Mouse (Mus musculus) liver, embryonic 16.5 days (tissue): Measurements from ENCODE around the gene Wdfy1. TPM values are rescaled to one million over a fixed set of nuclear protein-coding genes. Genes with fewer than 3 reads are reported as not detected.

Source experiments
- ATAC-seq: fragments of 200-750 bp; cut with Nextera tagmentation; 2 replicates; pipeline ENCODE4 v1.8.0; 2017; ENCODE audit warnings: low read depth, mild to moderate bottlenecking, moderate number of reproducible peaks, moderate library complexity
- H3K27ac ChIP-seq: fragments of 300-500 bp; sonication (generic); 2 replicates; pipeline ENCODE4 v1.5.1; 2014; ENCODE audit warnings: mild to moderate bottlenecking, low read length
- H3K27me3 ChIP-seq: fragments of 300-500 bp; sonication (generic); 2 replicates; pipeline ENCODE4 v1.6.1; 2014; ENCODE audit warnings: low read depth, low read length, mixed read lengths; ENCODE audit not compliant: control insufficient read depth, insufficient read depth
- H3K36me3 ChIP-seq: fragments of 300-500 bp; sonication (generic); 2 replicates; pipeline ENCODE4 v1.6.1; 2014; ENCODE audit warnings: mild to moderate bottlenecking; ENCODE audit not compliant: control insufficient read depth, insufficient read depth
- H3K4me1 ChIP-seq: fragments of 300-500 bp; sonication (generic); 2 replicates; pipeline ENCODE4 v1.6.1; 2014; ENCODE audit warnings: low read depth, low read length, mixed read lengths; ENCODE audit not compliant: control insufficient read depth
- H3K4me2 ChIP-seq: fragments of 300-500 bp; sonication (generic); 2 replicates; pipeline ENCODE4 v1.6.1; 2014; ENCODE audit warnings: low read depth, low read length, mixed read lengths
- H3K4me3 ChIP-seq: fragments of 300-500 bp; sonication (generic); 2 replicates; pipeline ENCODE4 v1.5.1; 2014; ENCODE audit warnings: low read depth, mild to moderate bottlenecking, low read length
- H3K9ac ChIP-seq: fragments of 300-500 bp; sonication (generic); 2 replicates; pipeline ENCODE4 v1.6.1; 2014; ENCODE audit warnings: low read depth, low read length
- H3K9me3 ChIP-seq: fragments of 300-500 bp; sonication (generic); replicated peaks from 2 replicates; pipeline ENCODE4 v1.6.1; 2016; ENCODE audit warnings: low read length; ENCODE audit not compliant: control insufficient read depth
- WGBS: fragments of 180-500 bp; shearing (Covaris S2); extraction: QIAGEN DNeasy Blood & Tissue Kit; methylation state at CpG from one replicate; pipeline ENCODE4 v1.1.7; 2014; ENCODE audit not compliant: insufficient replicate concordance; 5-methylcytosine and 5-hydroxymethylcytosine counted together
- polyA plus RNA-seq: library from polyadenylated mRNA; unstranded; fragments of >200 nt; fragmentation: Nextera tagmentation; extraction: Ambion mirVana; gene quantifications from 2 replicates; pipeline ENCODE4 v1.2.1, GENCODE M21; 2015

Wdfy1 gene
- 13.2 and 13.6 TPM in 2 replicates for polyA plus RNA-seq

DNA sequence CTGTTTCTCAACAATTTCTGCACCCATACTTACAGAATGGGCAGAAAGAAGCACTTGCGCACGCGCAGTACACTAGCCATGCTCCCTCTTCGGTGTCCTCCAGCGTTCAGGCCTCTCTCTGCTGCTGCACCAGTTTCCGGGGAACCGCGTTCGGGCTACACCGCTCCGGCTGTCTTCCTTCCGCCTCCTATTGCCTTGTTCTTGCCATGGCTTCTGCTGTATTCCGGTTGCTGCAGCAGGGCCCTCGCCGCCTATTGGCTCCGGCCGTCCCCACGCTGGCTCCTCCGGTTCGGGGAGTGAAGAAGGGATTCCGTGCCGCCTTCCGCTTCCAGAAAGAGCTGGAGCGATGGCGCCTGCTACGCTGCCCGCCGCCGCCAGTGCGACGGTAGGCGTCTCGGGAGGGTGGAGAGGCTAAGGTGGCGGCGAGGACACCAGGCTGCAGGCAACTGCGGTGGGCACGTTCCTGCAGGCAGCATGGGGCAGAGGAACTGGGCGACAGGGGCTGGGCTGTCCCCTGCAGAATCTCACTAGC, at the start of gene Wdfy1, which contains the start of gene Mrpl44:
Wdfy1 (minus strand) TSS at position 217 of the 532 bp plus-strand sequence.
Mrpl44 (plus strand) TSS at position 92 of the 532 bp plus-strand sequence.
- Histone ChIP-seq H3K27ac (peak within 1 kb of the TSS; percentile 69), H3K4me2 (peak within 1 kb of the TSS; percentile 67), H3K4me1 (no peaks in the 10 kb centered on the region), H3K27me3 (no peaks in the 10 kb centered on the region), H3K9me3 (no peaks in the 10 kb centered on the region), H3K9ac (peak within 1 kb of the TSS; percentile 84), H3K36me3 (peaks cover 6% of the 10 kb centered on the region), H3K4me3 (peak within 1 kb of the TSS; percentile 88)
- ATAC-seq = peak; percentile 100
- under 1% methylated on average over 38 of the region's 38 CpGs for WGBS

DNA sequence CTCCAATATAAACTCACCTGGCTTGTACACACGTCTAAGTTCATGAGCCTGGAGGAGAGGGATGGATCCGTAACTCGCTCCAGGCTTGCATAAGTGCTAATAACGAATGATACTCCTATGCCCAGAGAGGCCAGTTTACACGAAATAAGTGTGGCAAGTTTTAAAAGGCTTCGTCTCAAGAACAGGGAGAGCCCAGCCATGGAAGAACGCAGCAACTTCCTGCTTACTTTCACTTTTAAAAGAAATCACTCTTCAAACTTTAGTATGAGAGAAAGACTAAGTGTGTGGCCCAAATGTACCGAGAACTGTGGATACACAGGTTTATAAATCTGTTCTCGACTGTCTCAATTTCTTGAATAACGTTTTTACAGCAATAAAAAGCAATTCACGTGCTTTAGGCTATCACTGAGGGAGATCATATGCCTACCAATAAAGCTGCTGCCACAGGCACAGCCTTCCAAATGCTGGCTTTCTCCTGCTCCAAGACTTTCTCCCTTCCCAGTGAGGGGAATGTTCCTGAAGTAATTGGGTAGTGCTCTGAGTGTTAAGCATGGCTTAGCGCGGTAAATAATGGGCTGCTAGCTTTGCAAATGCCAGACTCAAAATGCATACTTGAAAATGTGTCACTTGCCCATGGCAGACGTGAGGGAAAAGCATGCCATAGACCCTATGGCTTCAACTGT, 48.1 kb upstream of the Wdfy1 start:
- Histone ChIP-seq H3K27ac (no peak overlapping the region), H3K27me3 (no peaks in the 10 kb centered on the region), H3K9ac (no peak overlapping the region), H3K36me3 (no peaks in the 10 kb centered on the region), H3K4me2 (peak overlapping the region; percentile 32; the same call in 1 of the 2 replicates), H3K4me1 (no peaks in the 10 kb centered on the region), H3K9me3 (no peaks in the 10 kb centered on the region), H3K4me3 (no peak overlapping the region)
- ATAC-seq = no peak
- 54% methylated on average over 14 of the region's 14 CpGs for WGBS

- Histone ChIP-seq H3K4me1 (no peaks in the 10 kb centered on the region), H3K9me3 (no peaks in the 10 kb centered on the region), H3K4me3 (no peak overlapping the region), H3K27ac (no peak overlapping the region), H3K27me3 (no peaks in the 10 kb centered on the region), H3K36me3 (no peaks in the 10 kb centered on the region), H3K4me2 (no peak overlapping the region), H3K9ac (no peak overlapping the region)
- ATAC-seq = no peak
- WGBS = 50% methylated on average over 13 of the region's 13 CpGs
Measured at GRCm38 (mm10) chr1:79822806-79823525, 47.0 kb upstream of the Wdfy1 start.

DNA sequence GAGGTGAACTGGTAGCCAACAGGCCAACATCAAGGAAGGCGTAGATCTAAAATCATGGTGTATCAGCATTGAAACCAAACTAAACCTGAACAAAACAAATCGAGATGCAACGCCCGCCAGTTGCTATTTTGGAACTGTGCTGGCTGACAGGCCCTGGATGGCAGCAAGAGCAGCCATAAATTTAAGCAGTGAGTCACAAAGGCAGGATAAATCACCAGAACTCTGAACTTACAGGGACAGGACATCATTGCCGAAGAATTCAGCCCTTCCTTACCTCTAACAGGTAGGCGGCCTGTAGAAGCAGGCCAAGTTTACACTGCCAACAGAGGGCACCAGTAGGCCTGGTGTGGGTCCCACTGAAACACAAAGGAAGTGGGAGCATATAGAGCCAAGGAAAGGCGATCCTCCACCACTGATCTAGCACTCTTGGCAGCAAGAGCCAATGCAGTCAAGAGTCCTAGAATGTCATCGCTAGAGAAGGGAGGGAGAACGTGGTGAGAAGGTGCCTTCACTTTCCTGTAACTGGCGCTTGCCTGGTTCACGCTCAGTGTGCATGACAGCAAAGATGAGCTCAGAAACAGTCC, 43.4 kb upstream of the Wdfy1 start:
- ATAC-seq = no peak
- no peak overlapping the region for H3K4me3 ChIP-seq
- WGBS = 73% methylated on average over 11 of the region's 11 CpGs

DNA sequence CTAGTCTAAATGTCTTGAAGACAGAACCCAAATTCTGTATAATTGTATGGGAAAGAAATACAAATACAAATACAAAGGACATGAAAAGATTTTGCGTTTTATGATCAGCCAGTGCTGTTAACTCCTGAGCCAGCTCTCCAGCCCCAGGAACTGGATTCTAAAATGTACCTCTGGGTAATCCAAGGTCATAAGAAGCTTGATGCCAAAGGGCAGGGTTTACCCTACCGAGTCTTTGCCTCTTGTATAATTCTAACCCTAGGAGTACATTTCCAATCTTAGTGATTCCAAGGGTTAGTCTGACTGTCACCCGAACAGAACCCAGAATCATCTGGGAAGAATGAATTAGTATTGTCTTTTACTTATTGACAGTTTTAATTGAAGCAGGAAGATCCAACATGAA, 39.5 kb upstream of the Wdfy1 start:
- Histone ChIP-seq H3K27me3 (no peaks in the 10 kb centered on the region), H3K36me3 (no peaks in the 10 kb centered on the region), H3K4me2 (no peak overlapping the region), H3K27ac (no peak overlapping the region), H3K4me3 (no peak overlapping the region), H3K9ac (no peak overlapping the region), H3K4me1 (no peaks in the 10 kb centered on the region), H3K9me3 (no peaks in the 10 kb centered on the region)
- 73% methylated on average over 3 of the region's 3 CpGs for WGBS
- no peak for ATAC-seq

More for the DNA sequence above, 43.4 kb upstream of the Wdfy1 start:
- Histone ChIP-seq H3K9ac (no peak overlapping the region), H3K27ac (no peak overlapping the region), H3K36me3 (no peaks in the 10 kb centered on the region), H3K4me2 (no peak overlapping the region), H3K4me1 (no peaks in the 10 kb centered on the region), H3K27me3 (no peaks in the 10 kb centered on the region), H3K9me3 (no peaks in the 10 kb centered on the region)

DNA sequence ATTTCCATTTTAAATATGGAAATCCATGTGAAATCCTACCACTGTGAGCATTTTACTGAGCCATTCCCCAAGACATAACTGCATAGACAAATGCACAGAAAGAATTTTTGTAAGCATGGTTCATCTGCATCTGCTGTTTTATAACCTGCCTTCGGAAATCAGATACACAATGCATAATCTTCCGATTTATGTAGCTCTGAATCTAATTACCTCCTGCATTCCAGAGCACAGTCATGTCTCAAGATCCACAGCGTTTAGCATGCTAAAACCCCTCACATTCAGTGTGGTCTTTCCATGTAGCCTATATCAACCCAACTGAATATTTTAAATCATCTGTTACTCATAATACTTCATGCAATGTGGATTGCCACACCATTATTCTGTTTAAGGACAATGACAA, 33.5 kb upstream of the Wdfy1 start:
- WGBS = 65% methylated on average over 3 of the region's 3 CpGs
- Histone ChIP-seq H3K9ac (no peak overlapping the region), H3K4me1 (no peaks in the 10 kb centered on the region), H3K27ac (no peak overlapping the region), H3K36me3 (no peaks in the 10 kb centered on the region), H3K4me3 (no peak overlapping the region), H3K27me3 (no peaks in the 10 kb centered on the region), H3K4me2 (no peak overlapping the region), H3K9me3 (no peaks in the 10 kb centered on the region)
- ATAC-seq = no peak

DNA sequence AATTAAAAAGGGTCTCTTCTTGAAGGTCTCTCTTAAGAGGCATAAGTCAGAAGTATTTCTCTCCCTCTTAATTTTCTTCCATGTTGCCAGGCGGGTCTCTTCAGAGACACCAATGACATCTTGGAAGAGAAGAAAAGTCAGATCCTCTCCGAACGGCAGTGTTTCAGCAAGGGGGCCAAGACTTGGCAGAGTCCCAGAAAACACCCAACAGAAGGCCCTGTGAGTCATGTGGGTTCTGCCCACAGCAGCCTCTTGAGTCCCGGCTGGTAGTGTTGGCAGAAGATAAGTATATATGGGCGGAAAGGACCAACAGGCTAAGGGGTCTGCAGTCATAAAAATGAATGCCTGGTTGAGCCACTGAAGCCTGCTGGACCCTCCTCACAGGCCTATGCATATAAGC, 30.9 kb upstream of the Wdfy1 start:
- H3K9ac ChIP-seq = no peak overlapping the region
- H3K9me3 ChIP-seq = no peaks in the 10 kb centered on the region
- H3K4me2 ChIP-seq = no peak overlapping the region
- H3K27me3 ChIP-seq = no peaks in the 10 kb centered on the region
- no peak overlapping the region for H3K27ac ChIP-seq
- ATAC-seq = no peak
- WGBS = 37% methylated on average over 5 of the region's 5 CpGs
- no peaks in the 10 kb centered on the region for H3K36me3 ChIP-seq
- H3K4me3 ChIP-seq = no peak overlapping the region
- H3K4me1 ChIP-seq = no peaks in the 10 kb centered on the region

DNA sequence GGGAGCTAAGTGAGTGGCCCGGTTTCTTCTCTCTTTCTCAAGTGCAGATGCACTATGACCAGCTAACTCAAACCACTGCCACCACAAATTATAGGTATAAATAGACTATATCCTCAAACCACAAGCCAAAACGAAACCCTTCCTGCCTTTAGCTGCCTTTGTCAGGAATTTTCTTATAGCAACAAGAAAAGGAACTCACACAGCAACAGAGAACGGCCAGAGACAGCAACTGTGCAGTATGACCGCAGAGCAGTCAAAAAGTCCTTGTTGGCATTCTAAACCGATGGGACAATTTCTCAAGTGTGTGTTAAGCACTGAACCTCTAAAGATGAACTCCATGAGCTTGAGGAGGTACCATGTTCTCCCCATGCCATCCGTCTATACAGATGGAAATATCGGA, 27.7 kb upstream of the Wdfy1 start:
- Histone ChIP-seq H3K9ac (no peak overlapping the region), H3K27ac (no peak overlapping the region), H3K9me3 (no peaks in the 10 kb centered on the region), H3K36me3 (no peaks in the 10 kb centered on the region), H3K4me2 (no peak overlapping the region), H3K4me3 (no peak overlapping the region), H3K4me1 (no peaks in the 10 kb centered on the region), H3K27me3 (no peaks in the 10 kb centered on the region)
- no peak for ATAC-seq
- 39% methylated on average over 7 of the region's 7 CpGs for WGBS
